Mouse (Mus musculus) ES-E14 (cell line): ENCODE results near the gene Prkar2b.

Source experiments
- CHD2 ChIP-seq: IDR thresholded peaks from 2 replicates; pipeline ENCODE4 v1.6.1; 2014; ENCODE audit warnings: mild to moderate bottlenecking, low read depth, low read length, inconsistent platforms
- HCFC1 ChIP-seq: IDR thresholded peaks from 2 replicates; pipeline ENCODE4 v1.6.1; 2012; ENCODE audit warnings: low read length, inconsistent platforms, borderline replicate concordance; ENCODE audit not compliant: insufficient read depth
- MAFK ChIP-seq: IDR thresholded peaks from 2 replicates; pipeline ENCODE4 v1.6.1; 2014; ENCODE audit warnings: mild to moderate bottlenecking, low read depth, low read length, inconsistent platforms; ENCODE audit not compliant: insufficient read depth
- ZC3H11A ChIP-seq: IDR thresholded peaks from 2 replicates; pipeline ENCODE4 v1.6.1; 2012; ENCODE audit warnings: low read depth, mild to moderate bottlenecking, inconsistent platforms, low read length, borderline replicate concordance
- ZNF384 ChIP-seq: IDR thresholded peaks from 2 replicates; pipeline ENCODE4 v1.6.1; 2012; ENCODE audit warnings: low read depth, low read length, inconsistent platforms

- TF ChIP-seq HCFC1 (no peak), MAFK (no peak), ZC3H11A (no peak), ZNF384 (no peak), CHD2 (no peak)
These were observed at the start of gene Prkar2b for GRCm38 (mm10) chr12:32061090-32061930.
